Mouse (Mus musculus) lung, postnatal 0 days (tissue): Measurements from ENCODE around the gene Nyap2. TPM values are rescaled to one million over a fixed set of nuclear protein-coding genes. Genes with fewer than 3 reads are reported as not detected.

Source experiments
- ATAC-seq: fragments of 200-750 bp; cut with Nextera tagmentation; 2 replicates; pipeline ENCODE4 v1.8.0; 2017; ENCODE audit warnings: moderate library complexity
- DNase-seq: peaks from one replicate; pipeline ENCODE4 v3.0.0-alpha.2; 2016; ENCODE audit warnings: low spot score
- H3K27ac ChIP-seq: fragments of 300-500 bp; sonication (generic); 2 replicates; pipeline ENCODE4 v1.5.1; 2014; ENCODE audit warnings: antibody characterized with exemption, mild to moderate bottlenecking, low read length, mixed read lengths
- H3K27me3 ChIP-seq: fragments of 300-500 bp; sonication (generic); replicated peaks from 2 replicates; pipeline ENCODE4 v1.6.1; 2014; ENCODE audit warnings: low read length, mixed read lengths; ENCODE audit not compliant: insufficient read depth
- H3K36me3 ChIP-seq: fragments of 300-500 bp; sonication (generic); 2 replicates; pipeline ENCODE4 v1.6.1; 2014; ENCODE audit warnings: low read length, mixed read lengths; ENCODE audit not compliant: insufficient read depth
- H3K4me1 ChIP-seq: fragments of 300-500 bp; sonication (generic); 2 replicates; pipeline ENCODE4 v1.6.1; 2014; ENCODE audit warnings: antibody characterized with exemption, low read depth, low read length, mixed read lengths; ENCODE audit not compliant: insufficient read depth
- H3K4me2 ChIP-seq: fragments of 300-500 bp; sonication (generic); replicated peaks from 2 replicates; pipeline ENCODE4 v1.6.1; 2014; ENCODE audit warnings: low read depth, mild to moderate bottlenecking, low read length, moderate library complexity, mixed read lengths
- H3K4me3 ChIP-seq: fragments of 300-500 bp; sonication (generic); 2 replicates; pipeline ENCODE4 v1.5.1; 2014; ENCODE audit warnings: low read depth, low read length
- H3K9ac ChIP-seq: fragments of 300-500 bp; sonication (generic); replicated peaks from 2 replicates; pipeline ENCODE4 v1.6.1; 2014; ENCODE audit warnings: low read depth, mild to moderate bottlenecking
- H3K9me3 ChIP-seq: fragments of 300-500 bp; sonication (generic); 2 replicates; pipeline ENCODE4 v1.6.1; 2016; ENCODE audit warnings: low read length, mixed read lengths
- CTCF ChIP-seq: IDR thresholded peaks from 2 replicates; pipeline ENCODE4 v1.5.1; 2016; ENCODE audit warnings: antibody characterized with exemption, mild to moderate bottlenecking
- EP300 ChIP-seq: IDR thresholded peaks from 2 replicates; pipeline ENCODE4 v1.6.1; 2016; ENCODE audit warnings: antibody characterized with exemption, mild to moderate bottlenecking, control low read depth
- WGBS: fragments of 180-500 bp; shearing (Covaris S2); extraction: QIAGEN DNeasy Blood & Tissue Kit; methylation state at CpG from one replicate; pipeline ENCODE4 v1.1.7; 2014; 5-methylcytosine and 5-hydroxymethylcytosine counted together
- polyA plus RNA-seq: library from polyadenylated mRNA; unstranded; fragments of >200 nt; fragmentation: Nextera tagmentation; extraction: Ambion mirVana; gene quantifications from 2 replicates; pipeline ENCODE4 v1.2.1, GENCODE M21; 2015

Gene Nyap2
- polyA plus RNA-seq, 1 experiment from 2014 or later: not detected

DNA sequence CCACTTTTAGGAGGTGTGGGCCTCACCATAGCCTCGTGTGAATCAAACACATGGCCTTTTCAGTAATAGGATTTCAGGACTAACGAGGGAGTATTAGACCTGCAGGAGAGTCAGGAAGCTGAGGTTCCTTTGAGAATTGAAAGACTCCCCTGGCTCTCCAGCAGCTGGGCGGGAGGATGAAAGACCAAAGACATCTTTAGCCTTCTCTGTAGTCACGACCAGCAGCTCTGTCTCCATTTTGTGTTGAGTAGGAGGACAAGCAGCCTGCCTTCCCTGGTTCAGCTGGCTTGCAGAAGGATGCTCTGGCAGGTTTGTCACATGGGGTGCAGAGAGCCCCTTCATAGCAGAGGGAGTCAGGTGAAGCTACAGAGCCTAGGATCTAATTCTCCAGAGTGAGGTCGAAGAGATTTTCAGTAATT, 240.3 kb downstream of the Nyap2 start:
- Histone ChIP-seq H3K27me3 (no peaks in the 10 kb centered on the region), H3K9me3 (no peaks in the 10 kb centered on the region), H3K36me3 (no peaks in the 10 kb centered on the region), H3K4me1 (no peaks in the 10 kb centered on the region), H3K4me3 (no peak overlapping the region), H3K9ac (no peak overlapping the region), H3K27ac (no peak overlapping the region), H3K4me2 (no peak overlapping the region)
- WGBS: 60% methylated on average over 5 of the region's 5 CpGs
- DNase-seq: no peak
- no peak for TF ChIP-seq CTCF
- no peak for TF ChIP-seq EP300
- no peak for ATAC-seq

DNA sequence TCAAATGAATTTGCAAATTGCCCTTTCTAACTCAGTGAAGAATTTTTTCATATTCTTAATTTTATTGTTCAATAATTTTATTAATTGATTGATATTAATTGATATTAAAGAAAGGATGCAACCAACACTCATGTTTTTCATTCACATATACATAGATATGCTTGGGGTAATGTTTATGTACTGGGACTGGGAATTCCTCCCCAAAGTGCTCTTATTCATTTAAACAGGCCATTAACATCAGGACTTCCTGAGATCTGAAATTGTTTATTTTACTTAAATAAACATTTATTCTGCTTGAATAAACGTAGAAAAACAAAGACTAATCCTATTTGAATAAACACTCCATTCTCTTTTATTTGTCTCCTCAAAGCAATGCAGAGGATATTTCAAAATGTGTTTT, 311.0 kb downstream of the Nyap2 start:
- ATAC-seq: no peak
- H3K9ac ChIP-seq: no peak overlapping the region
- no peaks in the 10 kb centered on the region for H3K36me3 ChIP-seq
- TF ChIP-seq EP300 (no peak), CTCF (no peak)
- no peak overlapping the region for H3K27ac ChIP-seq
- DNase-seq: peak; percentile 7
- H3K4me1 ChIP-seq: no peaks in the 10 kb centered on the region
- WGBS: 4% methylated on average over 1 of the region's 1 CpGs
- H3K4me3 ChIP-seq: no peak overlapping the region
- no peaks in the 10 kb centered on the region for H3K9me3 ChIP-seq
- H3K4me2 ChIP-seq: no peak overlapping the region
- no peaks in the 10 kb centered on the region for H3K27me3 ChIP-seq
